Mouse (Mus musculus): ENCODE measurements around the gene Esrra. TPM values are rescaled to one million over a fixed set of nuclear protein-coding genes. Genes with fewer than 3 reads are reported as not detected.
"Not testable (repeated sequence)": the region's sequence is repeated elsewhere in the genome, so short reads cannot be mapped to it uniquely, and the experiment has no call there.

The Esrra gene
- total RNA-seq, 2 experiments from 2014 or later, result 0.61 to 3.4 TPM

- ATAC-seq (replicated peaks; ENCODE audit: low FRiP score, poor library complexity, severe bottlenecking), result no peak
These were observed 15.4 kb downstream of the Esrra start for GRCm38 (mm10) chr19:6906199-6906598.

DNA sequence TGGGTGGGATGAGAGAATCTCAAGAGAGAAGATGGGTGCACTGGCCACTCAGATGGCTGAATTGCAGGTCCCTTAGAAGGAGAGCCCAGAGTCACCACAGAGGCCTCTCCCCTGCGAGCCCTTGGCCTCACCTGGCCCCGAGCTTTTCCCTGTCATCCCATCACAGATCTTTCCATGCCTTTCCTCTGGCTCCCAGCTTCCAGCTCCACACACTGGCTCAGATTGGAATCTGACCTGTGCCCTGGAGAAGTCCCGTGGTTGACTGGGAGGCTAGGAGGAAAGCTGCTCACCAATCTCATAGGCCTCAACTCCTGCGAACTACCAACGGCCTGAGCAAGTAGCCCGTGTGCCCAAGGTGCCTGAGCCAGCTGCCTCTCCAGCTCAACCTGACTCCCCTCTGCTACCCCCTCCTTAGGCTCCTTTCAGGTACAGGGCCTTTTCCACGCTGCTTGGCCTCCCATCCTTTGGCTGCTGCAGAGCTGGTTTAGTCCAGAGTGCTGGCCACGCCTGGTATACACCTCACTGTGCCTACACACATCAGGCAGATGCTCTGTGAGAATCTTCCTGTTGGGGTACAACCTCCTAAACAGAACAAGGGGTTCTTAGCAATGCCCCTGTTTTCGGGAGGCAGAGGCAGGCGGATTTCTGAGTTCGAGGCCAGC lies 16.0 kb downstream of the Esrra start:
- no peak for ATAC-seq (replicated peaks; ENCODE audit: low FRiP score, poor library complexity, severe bottlenecking)

DNA sequence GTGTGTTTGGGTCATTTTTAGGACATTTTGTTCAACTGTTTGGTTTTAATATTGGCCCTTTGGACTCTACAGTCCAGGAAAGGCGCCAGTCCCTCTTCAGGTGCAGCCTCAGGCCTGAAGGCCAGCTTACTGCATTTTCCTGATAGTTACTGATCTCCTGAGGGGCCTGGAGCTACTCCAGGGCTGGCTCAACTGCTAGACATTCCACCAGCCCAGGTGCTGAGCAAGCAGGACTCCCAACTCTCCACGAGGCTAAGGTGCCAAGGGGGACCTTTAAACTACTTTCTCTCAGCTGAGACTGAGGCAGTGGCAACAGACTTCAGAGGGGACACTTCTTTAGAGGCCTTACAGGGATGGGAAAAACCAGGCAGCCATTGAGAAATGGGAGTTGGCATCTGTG lies 16.8 kb downstream of the Esrra start:
- no peak for ATAC-seq (replicated peaks; ENCODE audit: low FRiP score, poor library complexity, severe bottlenecking)

GRCm38 (mm10) chr19:6903031-6903430 lies 18.6 kb downstream of the Esrra start:
- ATAC-seq (replicated peaks; ENCODE audit: low FRiP score, poor library complexity, severe bottlenecking), result no peak

- ATAC-seq (replicated peaks; ENCODE audit: low FRiP score, poor library complexity, severe bottlenecking), result no peak
These were observed 22.0 kb downstream of the Esrra start for GRCm38 (mm10) chr19:6899641-6900040.

- ATAC-seq (replicated peaks; ENCODE audit: low FRiP score, poor library complexity, severe bottlenecking), result not testable (repeated sequence)
These were observed 25.9 kb downstream of the Esrra start for GRCm38 (mm10) chr19:6895608-6896305.

- no peak for ATAC-seq (replicated peaks; ENCODE audit: low FRiP score, poor library complexity, severe bottlenecking)
These were observed 27.7 kb downstream of the Esrra start for GRCm38 (mm10) chr19:6893731-6894451.

GRCm38 (mm10) chr19:6892512-6892911 lies 29.1 kb downstream of the Esrra start:
- no peak for ATAC-seq (replicated peaks; ENCODE audit: low FRiP score, poor library complexity, severe bottlenecking)

DNA sequence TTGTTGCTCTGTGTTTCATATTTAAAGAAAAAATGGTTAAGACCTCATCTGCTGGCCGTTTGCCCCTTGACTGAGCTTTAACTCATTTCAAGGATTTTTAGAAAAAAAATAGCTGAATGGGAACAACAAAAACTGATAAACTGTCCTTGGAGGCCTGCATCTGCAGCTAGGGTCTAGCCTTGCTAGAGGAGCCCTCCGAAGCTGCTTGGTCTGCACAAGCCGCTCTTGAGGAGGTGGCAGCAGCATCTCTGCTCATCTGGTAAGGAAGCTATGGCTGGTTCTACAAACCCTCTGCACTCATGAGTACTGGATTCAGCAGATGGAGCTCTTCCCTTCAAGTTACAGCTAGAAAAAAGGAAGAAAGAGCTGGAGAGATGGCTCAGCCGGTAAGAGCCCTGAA lies 43.6 kb downstream of the Esrra start:
- no peak for ATAC-seq (replicated peaks; ENCODE audit: low FRiP score, poor library complexity, severe bottlenecking)

GRCm38 (mm10) chr19:6876799-6877198 lies 44.8 kb downstream of the Esrra start:
- no peak for ATAC-seq (replicated peaks; ENCODE audit: low FRiP score, poor library complexity, severe bottlenecking)

DNA sequence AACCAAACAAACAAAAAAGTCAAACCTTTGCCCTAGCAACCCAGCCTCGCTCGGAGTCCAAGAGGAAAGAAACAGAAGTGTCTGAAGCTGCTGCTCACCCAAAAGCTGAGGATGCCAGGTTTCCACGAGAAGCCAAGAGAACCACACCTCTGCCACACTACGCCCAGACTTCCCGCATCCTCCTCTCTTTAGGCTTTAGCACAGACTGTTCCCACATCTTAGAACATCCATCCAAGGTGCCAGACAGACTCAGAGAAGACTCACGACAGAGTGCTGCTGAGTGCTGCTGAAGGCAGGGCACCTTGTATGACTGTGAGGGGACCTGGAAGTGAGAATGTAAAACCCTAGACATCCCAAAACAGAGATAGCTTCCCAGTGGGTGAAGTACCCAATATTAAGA lies 45.8 kb downstream of the Esrra start:
- ATAC-seq (replicated peaks; ENCODE audit: low FRiP score, poor library complexity, severe bottlenecking), result no peak

DNA sequence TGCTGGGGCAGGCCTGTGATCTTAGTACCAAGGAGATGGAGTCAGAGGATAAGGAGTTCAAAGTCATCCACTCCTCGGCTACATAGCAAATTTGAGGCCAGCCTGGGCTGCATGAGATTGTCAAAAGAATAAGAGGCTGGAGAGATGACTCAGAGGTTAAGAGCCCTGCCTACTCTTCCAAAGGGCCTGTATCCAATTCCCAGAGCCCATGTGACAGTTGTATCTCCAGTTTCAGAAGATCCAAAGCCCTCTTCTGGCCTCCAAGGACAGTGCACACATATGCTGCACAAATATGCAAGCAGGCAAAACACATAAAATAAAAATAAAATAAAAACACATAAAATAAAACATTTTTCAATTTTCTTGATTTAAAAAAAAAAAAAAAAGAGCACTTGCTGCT lies 47.4 kb downstream of the Esrra start:
- no peak for ATAC-seq (replicated peaks; ENCODE audit: low FRiP score, poor library complexity, severe bottlenecking)

GRCm38 (mm10) chr19:6872701-6873100 lies 48.9 kb downstream of the Esrra start:
- ATAC-seq (replicated peaks; ENCODE audit: low FRiP score, poor library complexity, severe bottlenecking), result no peak

GRCm38 (mm10) chr19:6871574-6872271 lies 49.9 kb downstream of the Esrra start:
- peak; percentile 72 for ATAC-seq (replicated peaks; ENCODE audit: low FRiP score, poor library complexity, severe bottlenecking)

GRCm38 (mm10) chr19:6869355-6869754 lies 52.3 kb downstream of the Esrra start:
- ATAC-seq (replicated peaks; ENCODE audit: low FRiP score, poor library complexity, severe bottlenecking), result peak; percentile 80

- no peak for ATAC-seq (replicated peaks; ENCODE audit: low FRiP score, poor library complexity, severe bottlenecking)
These were observed 60.2 kb downstream of the Esrra start for GRCm38 (mm10) chr19:6861451-6861850.
